Mouse (Mus musculus) erythroblast, embryonic 14.5 days (primary cell): ENCODE results near the gene Wdr34.

Source experiments
- GATA1 ChIP-seq: IDR thresholded peaks from 2 replicates; pipeline ENCODE4 v1.6.1; 2012; ENCODE audit warnings: low read length, inconsistent platforms, mixed read lengths
- TAL1 ChIP-seq: IDR thresholded peaks from 3 replicates; pipeline ENCODE4 v1.6.1; 2012; ENCODE audit warnings: low read length, inconsistent platforms, mixed read lengths

GRCm38 (mm10) chr2:30049831-30050230, 1.1 kb upstream of the Wdr34 start:
- TF ChIP-seq TAL1 = no peak
- no peak for TF ChIP-seq GATA1
